Mouse (Mus musculus) heart, embryonic 16.5 days (tissue): ENCODE data around the gene Rbm15. TPM values are rescaled to one million over a fixed set of nuclear protein-coding genes. Genes with fewer than 3 reads are reported as not detected.

Experiments
- ATAC-seq: fragments of 200-750 bp; cut with Nextera tagmentation; replicated peaks from 2 replicates; pipeline ENCODE4 v1.8.0; 2017; ENCODE audit warnings: moderate number of reproducible peaks; ENCODE audit not compliant: insufficient read depth, low FRiP score; ENCODE audit errors: extremely low read depth
- H3K27ac ChIP-seq: fragments of 300-500 bp; sonication (generic); 2 replicates; pipeline ENCODE4 v1.5.1; 2014; ENCODE audit warnings: mild to moderate bottlenecking, low read length, control low read depth, moderate library complexity
- H3K27me3 ChIP-seq: fragments of 300-500 bp; sonication (generic); 2 replicates; pipeline ENCODE4 v1.6.1; 2014; ENCODE audit warnings: low read length, mixed read lengths; ENCODE audit not compliant: control insufficient read depth, insufficient read depth
- H3K36me3 ChIP-seq: fragments of 300-500 bp; sonication (generic); 2 replicates; pipeline ENCODE4 v1.6.1; 2014; ENCODE audit not compliant: control insufficient read depth, insufficient read depth
- H3K4me1 ChIP-seq: fragments of 300-500 bp; sonication (generic); 2 replicates; pipeline ENCODE4 v1.6.1; 2014; ENCODE audit warnings: low read length, mixed read lengths; ENCODE audit not compliant: control insufficient read depth, insufficient read depth
- H3K4me2 ChIP-seq: fragments of 300-500 bp; sonication (generic); 2 replicates; pipeline ENCODE4 v1.6.1; 2014; ENCODE audit warnings: low read depth, mild to moderate bottlenecking, control low read depth, low read length
- H3K4me3 ChIP-seq: fragments of 300-500 bp; sonication (generic); 2 replicates; pipeline ENCODE4 v1.5.1; 2014; ENCODE audit warnings: mild to moderate bottlenecking, control low read depth, low read length
- H3K9ac ChIP-seq: fragments of 300-500 bp; sonication (generic); 2 replicates; pipeline ENCODE4 v1.6.1; 2014; ENCODE audit warnings: low read length, control low read depth
- H3K9me3 ChIP-seq: fragments of 300-500 bp; sonication (generic); replicated peaks from 2 replicates; pipeline ENCODE4 v1.6.1; 2016; ENCODE audit warnings: low read length; ENCODE audit not compliant: control insufficient read depth
- WGBS: fragments of 180-500 bp; shearing (Covaris S2); extraction: QIAGEN DNeasy Blood & Tissue Kit; methylation state at CpG from one replicate; pipeline ENCODE4 v1.1.7; 2014; 5-methylcytosine and 5-hydroxymethylcytosine counted together
- polyA plus RNA-seq: library from polyadenylated mRNA; unstranded; fragments of >200 nt; fragmentation: Nextera tagmentation; extraction: Ambion mirVana; gene quantifications from 2 replicates; pipeline ENCODE4 v1.2.1, GENCODE M21; 2015

The Rbm15 gene
- polyA plus RNA-seq, 1 experiment from 2014 or later = 10.8 TPM

DNA sequence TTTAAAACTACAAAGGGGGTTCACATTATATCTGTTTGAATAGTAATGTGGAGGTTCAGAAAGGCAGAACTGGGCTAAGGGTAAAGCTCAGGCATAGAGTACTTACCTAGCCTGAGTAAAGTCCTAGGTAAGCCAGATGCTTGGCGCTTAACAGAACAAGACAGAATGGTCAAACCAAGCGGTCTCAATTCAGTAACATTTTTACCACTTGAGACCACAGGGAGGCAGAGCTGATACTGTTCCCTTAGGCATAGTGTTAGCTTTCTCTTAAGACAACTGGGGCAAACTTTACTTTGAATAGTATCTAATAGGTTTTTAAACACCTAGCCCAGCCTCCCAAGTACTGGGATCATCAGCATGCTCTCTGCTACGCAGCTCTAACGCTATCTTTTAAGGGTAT is 57.5 kb downstream of the Rbm15 start:
- Histone ChIP-seq H3K9ac (no peak overlapping the region), H3K4me1 (peaks cover 10% of the 10 kb centered on the region), H3K4me3 (no peak overlapping the region), H3K9me3 (no peaks in the 10 kb centered on the region), H3K4me2 (no peak overlapping the region), H3K36me3 (no peaks in the 10 kb centered on the region), H3K27ac (no peak overlapping the region), H3K27me3 (no peaks in the 10 kb centered on the region)
- no peak for ATAC-seq
- WGBS = 50% methylated on average over 4 of the region's 4 CpGs

Other genes starting within 250 kb of the Rbm15 start
- 0.05 and 0.07 TPM in 2 replicates for gene Kcna2, start 232.5 kb downstream of the Rbm15 start, polyA plus RNA-seq
- not detected in 2 replicates for gene Kcna10, start 150.6 kb downstream of the Rbm15 start, polyA plus RNA-seq
- gene Cym, start 111.9 kb downstream of the Rbm15 start, polyA plus RNA-seq = 2.2 and 2.7 TPM in 2 replicates
- gene A630076J17Rik, start 103.1 kb downstream of the Rbm15 start, polyA plus RNA-seq = 0.24 and 0.26 TPM in 2 replicates
- gene Prok1, start 94.0 kb downstream of the Rbm15 start, polyA plus RNA-seq = not detected in 2 replicates
- gene Lamtor5, start 54.8 kb downstream of the Rbm15 start, polyA plus RNA-seq = 169 and 172 TPM in 2 replicates
- 1.0 and 1.2 TPM in 2 replicates for gene Slc16a4, start 42.4 kb downstream of the Rbm15 start, polyA plus RNA-seq
- gene Kcnc4, start 125.9 kb upstream of the Rbm15 start, polyA plus RNA-seq = 0.08 TPM in 1 of 2 replicates, not detected in the other
- 4.6 and 5.7 TPM in 2 replicates for gene Slc6a17, start 184.3 kb upstream of the Rbm15 start, polyA plus RNA-seq
- gene Ubl4b, start 221.4 kb upstream of the Rbm15 start, polyA plus RNA-seq = 0.11 TPM in 1 of 2 replicates, not detected in the other